Mouse (Mus musculus): ENCODE measurements around the gene Bsdc1. TPM values are rescaled to one million over a fixed set of nuclear protein-coding genes. Genes with fewer than 3 reads are reported as not detected.

Bsdc1 gene
- polyA plus RNA-seq (2012; rRNA removed): 17.6 and 21.9 TPM in 2 replicates

DNA sequence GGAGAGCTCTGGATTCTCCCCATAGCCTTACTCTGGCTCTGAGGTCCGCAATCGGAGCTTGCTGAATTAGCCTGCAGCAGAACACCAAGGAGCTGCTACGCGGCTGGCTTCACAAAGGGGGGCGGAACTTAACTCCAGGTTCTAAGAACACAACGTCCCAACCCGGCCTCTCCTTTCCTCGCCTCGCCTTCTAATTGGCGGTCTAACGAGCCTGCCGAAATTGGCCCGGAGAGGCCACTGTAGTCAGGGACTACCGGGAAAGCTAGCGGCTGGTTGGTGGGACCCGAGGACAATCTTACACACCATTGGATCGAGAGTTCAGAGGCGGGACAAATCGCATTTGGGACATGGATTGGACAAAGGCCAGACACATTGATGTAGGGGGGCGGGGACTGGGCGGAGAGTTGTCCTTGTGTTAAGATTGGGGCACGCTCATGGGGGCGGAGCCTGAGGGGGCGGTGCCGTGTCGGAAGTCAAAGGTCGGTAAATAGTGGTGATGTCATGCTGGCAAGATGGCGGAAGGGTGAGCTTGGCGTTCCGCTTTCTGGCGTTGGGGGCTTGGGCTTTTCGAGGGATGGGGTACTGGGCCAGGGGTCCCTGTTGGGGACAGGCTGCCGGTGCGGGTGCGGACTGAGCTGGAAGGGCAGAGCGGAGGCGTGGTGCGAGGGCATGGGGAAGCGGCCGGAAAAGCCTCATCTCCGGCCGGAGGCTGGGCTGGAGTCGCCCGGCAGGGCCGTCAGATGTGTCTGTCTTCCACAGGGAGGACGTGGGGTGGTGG, at the start of gene Bsdc1:
TSS of gene Bsdc1 (plus strand) at position 399 of the 778 bp plus-strand sequence.

DNA sequence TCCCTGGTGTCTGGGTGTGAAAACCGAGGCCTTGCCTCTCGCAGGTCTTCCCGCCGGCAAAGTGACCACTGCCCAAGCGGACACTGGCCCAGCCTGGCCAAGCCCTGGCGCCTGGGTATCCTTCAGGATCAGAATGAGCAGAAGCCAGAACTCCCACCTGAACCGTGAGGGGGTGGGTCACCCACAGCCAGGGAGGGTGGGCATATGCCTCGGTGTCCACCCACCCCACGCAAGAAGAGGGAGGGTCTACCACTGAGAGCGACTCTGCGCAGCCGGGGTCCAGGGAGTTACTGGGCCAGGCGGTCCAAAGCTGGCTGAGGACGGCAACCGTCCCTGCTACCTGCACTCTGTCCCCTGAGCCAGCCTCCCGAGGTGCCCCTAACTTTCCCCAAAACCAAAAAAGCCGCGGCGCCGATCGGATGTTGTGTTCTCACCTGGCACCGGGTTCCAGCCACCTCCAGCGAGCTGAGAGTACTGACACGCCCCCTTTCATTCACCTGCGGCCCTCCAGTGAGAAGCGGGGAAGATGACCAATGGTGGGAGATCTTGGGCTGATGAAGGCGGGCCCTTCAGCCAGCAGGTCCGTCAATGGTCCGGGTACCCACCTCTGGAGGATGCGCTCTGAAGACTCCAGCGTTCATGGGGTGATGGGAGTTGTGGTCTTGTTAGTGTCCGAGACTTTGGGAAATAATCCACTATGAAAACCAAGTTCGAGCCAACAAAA, 20.9 kb upstream of the Bsdc1 start, which contains the start of gene Zbtb8b:
TSS of gene Zbtb8b (minus strand) at position 514 of the 724 bp plus-strand sequence.

DNA sequence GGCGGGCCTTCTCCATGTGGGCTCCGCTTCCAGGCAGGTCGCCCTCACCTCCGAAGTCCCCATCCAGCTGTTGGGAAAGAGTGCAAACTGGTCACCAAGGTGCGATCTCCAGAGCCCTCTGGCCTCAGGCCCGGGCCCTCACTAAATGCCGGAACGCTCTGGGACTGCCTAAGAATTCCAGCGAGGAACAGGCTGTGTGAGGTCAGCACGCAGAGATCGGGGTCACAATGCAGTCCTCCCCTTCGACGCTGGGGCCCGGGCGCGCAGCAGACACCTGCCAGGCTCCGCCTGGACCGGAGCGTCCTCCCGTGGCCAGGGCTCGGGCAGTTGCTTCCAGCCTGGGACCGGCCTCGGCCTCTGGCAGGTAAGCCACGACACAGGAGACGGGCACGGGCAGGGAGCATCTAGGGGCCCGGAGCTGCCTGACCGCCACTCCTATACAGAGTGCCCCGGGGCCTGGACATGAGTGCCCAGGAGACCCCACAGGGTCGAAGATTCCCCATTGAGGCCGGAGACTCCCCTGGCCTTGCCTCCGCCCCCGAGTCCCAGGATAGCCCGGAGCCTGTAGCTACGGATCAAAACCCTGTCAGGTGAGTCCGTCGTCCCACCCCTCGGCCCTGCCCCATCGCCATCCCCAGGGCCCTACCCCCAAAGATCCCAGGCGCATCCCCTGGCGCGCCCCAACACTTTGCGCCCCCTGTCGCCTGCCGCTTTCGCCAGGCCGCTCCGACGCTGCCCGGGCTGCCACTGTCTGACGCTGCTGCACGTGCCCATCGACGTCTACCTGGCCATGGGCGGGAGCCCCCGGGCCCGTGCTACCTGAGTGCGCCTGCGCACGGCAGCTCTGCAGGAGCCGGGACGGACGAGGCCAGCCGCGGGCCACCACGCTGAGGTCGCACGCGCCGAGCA, 29.8 kb downstream of the Bsdc1 start, which contains the start of the genes Tssk3 and Fam229a:
TSS of gene Tssk3 (minus strand) at position 51 of the 909 bp plus-strand sequence.
TSS of gene Fam229a (plus strand) at position 219 of the 909 bp plus-strand sequence.

DNA sequence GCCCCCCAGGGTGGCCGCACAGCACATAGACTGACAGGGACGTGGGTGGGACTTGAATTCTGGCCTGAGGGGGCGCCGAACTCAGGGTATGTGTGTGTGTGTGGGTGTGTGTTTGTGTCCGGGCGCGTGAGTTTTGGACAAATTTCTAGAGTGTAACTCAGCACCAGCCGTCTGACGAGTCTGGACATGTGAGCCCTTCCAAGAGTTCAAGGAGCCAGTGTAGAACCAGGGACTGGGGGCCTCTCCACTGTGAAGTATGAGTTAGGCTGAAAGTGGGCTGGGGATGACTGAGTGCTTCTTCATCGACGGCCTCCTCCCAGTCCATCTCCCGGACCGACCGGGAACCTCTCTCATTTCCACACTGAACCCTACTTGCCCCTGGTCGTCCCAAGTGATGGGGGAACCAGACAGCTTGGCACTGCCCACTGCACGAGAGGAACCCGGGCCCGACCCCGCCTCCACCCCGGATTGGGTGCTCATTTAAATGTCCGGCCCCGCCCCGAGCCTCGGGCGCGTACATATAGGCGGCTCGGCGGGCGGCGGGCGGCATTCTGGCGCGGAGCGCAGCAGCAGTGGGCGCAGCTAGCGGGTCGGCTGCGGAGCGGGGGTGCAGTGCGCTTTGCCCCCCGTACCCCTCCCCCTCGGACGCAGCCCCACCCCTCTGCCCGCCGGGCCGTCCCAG, 51.8 kb downstream of the Bsdc1 start, which contains the start of gene Marcksl1:
TSS of gene Marcksl1 (plus strand) at position 496 of the 682 bp plus-strand sequence.

Other genes starting within 250 kb of the Bsdc1 start
- gene C77080, start 200.2 kb upstream of the Bsdc1 start, polyA plus RNA-seq (2012; rRNA removed): 38.0 and 38.5 TPM in 2 replicates
- gene Sync, start 174.0 kb upstream of the Bsdc1 start, polyA plus RNA-seq (2012; rRNA removed): 3.8 and 5.5 TPM in 2 replicates
- 16.5 and 22.5 TPM in 2 replicates for gene Rbbp4, start 126.2 kb upstream of the Bsdc1 start, polyA plus RNA-seq (2012; rRNA removed)
- gene Zbtb8os, start 125.9 kb upstream of the Bsdc1 start, polyA plus RNA-seq (2012; rRNA removed): 4.1 and 7.2 TPM in 2 replicates
- gene Zbtb8a, start 83.5 kb upstream of the Bsdc1 start, polyA plus RNA-seq (2012; rRNA removed): 9.6 and 11.9 TPM in 2 replicates
- gene Zbtb8b, start 20.7 kb upstream of the Bsdc1 start, polyA plus RNA-seq (2012; rRNA removed): 6.6 and 7.6 TPM in 2 replicates
- 0.12 and 0.14 TPM in 2 replicates for gene Tssk3, start 29.4 kb downstream of the Bsdc1 start, polyA plus RNA-seq (2012; rRNA removed)
- 0.77 and 1.3 TPM in 2 replicates for gene Fam229a, start 29.6 kb downstream of the Bsdc1 start, polyA plus RNA-seq (2012; rRNA removed)
- gene Marcksl1, start 52.0 kb downstream of the Bsdc1 start, polyA plus RNA-seq (2012; rRNA removed): 239 and 273 TPM in 2 replicates
- 44.1 and 66.6 TPM in 2 replicates for gene Hdac1, start 81.1 kb downstream of the Bsdc1 start, polyA plus RNA-seq (2012; rRNA removed)
- 3.2 and 4.3 TPM in 2 replicates for gene Lck, start 112.1 kb downstream of the Bsdc1 start, polyA plus RNA-seq (2012; rRNA removed)
- 13.2 and 17.4 TPM in 2 replicates for gene Fam167b, start 117.0 kb downstream of the Bsdc1 start, polyA plus RNA-seq (2012; rRNA removed)
- 354 and 450 TPM in 2 replicates for gene Eif3i, start 139.1 kb downstream of the Bsdc1 start, polyA plus RNA-seq (2012; rRNA removed)
- gene Tmem234, start 139.1 kb downstream of the Bsdc1 start, polyA plus RNA-seq (2012; rRNA removed): 165 and 182 TPM in 2 replicates
- gene Dcdc2b, start 152.7 kb downstream of the Bsdc1 start, polyA plus RNA-seq (2012; rRNA removed): 12.2 and 18.0 TPM in 2 replicates
- 53.4 and 62.1 TPM in 2 replicates for gene Iqcc, start 157.5 kb downstream of the Bsdc1 start, polyA plus RNA-seq (2012; rRNA removed)
- gene Ccdc28b, start 162.4 kb downstream of the Bsdc1 start, polyA plus RNA-seq (2012; rRNA removed): 31.1 and 41.8 TPM in 2 replicates
- gene Txlna, start 179.5 kb downstream of the Bsdc1 start, polyA plus RNA-seq (2012; rRNA removed): 46.1 and 46.5 TPM in 2 replicates
- 26.9 and 33.0 TPM in 2 replicates for gene Kpna6, start 211.2 kb downstream of the Bsdc1 start, polyA plus RNA-seq (2012; rRNA removed)
- 53.8 and 78.5 TPM in 2 replicates for gene Tmem39b, start 235.3 kb downstream of the Bsdc1 start, polyA plus RNA-seq (2012; rRNA removed)